Mouse (Mus musculus) telencephalon, adult 2 months (tissue): ENCODE measurements at regions not wholly inside any gene's neighbourhood (a gene's known extent, or its start where the extent isn't known, plus 50 kb on each side); places are given as distances from the start of the nearest gene placed in this dataset.

Experiments used
- DNase-seq: peaks from one replicate; pipeline ENCODE4 v3.0.0-alpha.2; 2011; ENCODE audit warnings: low read depth, low spot score

DNA sequence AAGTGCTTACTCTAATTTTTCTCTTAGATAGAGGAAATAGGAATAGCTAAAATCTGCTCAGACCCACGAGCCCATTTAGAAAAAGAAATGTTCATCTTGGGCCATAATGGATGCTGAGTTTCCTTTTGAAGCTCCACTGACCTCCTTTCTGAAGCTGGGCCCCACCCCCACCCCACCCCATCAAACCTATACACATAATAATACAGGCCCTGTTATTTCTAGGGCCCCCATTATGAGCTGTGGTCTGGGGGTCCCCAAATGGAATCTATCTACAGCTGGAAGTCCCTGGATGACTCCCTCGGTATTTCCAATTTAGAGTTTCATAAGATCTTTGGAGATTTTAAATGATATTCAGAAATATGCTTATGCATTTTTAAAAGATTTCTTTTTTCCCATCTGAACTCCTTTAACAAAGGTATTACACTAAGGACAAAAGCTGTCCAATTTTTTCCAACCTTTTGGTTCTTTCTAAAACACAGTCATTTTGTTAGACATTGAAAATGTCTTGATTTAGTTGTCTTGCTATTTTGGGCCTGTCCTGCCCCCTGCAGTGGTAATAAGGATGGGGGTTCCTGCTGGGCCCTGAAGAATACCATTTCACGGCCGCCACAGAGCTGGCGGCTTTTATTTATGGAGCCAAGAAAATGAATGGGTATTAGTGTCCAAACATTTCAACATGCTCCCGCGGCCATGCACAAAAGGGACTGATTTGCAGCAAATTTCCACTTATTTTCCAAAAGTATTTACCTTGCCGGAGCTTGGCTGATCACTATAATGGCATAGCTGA, 363.1 kb downstream of the Nr2f2 start:
- no peak for DNase-seq

DNA sequence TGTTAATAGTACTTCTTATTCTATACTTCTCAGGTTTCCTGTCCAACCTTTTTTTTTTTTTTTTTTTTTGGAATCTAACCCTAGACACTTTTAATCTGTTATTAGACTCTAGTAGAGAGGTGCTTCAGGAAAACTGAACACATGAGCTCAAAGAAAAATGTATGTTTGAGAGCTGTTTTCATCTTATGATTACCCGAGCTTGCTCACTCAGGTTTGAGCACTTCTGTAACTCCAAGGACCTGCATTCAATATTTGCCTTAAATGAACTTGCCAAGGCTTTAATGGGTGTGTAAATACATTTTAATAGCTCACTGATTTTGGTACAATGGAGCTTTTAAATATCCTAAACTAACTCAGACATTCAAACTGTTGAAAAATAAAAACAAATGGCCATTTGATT, 367.8 kb downstream of the Nr2f2 start:
- DNase-seq: no peak

DNA sequence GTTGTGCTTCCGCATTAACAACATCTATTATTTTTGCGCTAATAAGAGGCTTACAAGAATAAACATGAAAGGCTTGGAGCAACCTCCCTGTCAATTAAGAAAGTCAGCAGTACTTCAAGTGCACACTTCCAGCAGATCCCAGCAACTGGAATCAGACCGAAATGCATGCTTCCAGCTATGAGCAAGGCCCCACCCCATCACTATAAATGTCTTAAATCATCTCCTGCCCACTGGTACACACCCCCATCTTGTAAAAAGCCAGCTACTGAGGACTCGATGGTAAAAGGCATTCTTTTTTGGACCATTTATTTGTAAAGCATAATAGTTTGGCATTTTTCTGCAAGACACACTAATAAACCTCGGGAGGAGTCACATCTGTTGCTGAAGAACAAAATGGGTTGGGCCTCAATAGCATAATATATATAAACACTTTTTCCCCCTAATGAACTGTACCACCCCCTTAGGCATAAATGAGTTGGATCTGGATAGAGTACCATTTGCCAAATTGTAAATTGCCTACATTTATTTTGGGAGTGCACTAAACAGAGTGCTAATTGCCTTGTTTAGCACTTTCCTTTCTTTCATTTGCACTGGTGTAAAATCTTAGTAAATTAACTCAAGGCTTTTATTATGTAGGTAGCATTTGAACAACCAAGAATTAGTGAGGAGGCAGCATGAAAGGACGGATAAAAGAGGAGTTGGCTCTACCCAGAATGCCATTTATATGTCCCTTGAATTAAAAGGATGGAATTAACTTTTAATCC, 371.8 kb downstream of the Nr2f2 start:
- DNase-seq: no peak

DNA sequence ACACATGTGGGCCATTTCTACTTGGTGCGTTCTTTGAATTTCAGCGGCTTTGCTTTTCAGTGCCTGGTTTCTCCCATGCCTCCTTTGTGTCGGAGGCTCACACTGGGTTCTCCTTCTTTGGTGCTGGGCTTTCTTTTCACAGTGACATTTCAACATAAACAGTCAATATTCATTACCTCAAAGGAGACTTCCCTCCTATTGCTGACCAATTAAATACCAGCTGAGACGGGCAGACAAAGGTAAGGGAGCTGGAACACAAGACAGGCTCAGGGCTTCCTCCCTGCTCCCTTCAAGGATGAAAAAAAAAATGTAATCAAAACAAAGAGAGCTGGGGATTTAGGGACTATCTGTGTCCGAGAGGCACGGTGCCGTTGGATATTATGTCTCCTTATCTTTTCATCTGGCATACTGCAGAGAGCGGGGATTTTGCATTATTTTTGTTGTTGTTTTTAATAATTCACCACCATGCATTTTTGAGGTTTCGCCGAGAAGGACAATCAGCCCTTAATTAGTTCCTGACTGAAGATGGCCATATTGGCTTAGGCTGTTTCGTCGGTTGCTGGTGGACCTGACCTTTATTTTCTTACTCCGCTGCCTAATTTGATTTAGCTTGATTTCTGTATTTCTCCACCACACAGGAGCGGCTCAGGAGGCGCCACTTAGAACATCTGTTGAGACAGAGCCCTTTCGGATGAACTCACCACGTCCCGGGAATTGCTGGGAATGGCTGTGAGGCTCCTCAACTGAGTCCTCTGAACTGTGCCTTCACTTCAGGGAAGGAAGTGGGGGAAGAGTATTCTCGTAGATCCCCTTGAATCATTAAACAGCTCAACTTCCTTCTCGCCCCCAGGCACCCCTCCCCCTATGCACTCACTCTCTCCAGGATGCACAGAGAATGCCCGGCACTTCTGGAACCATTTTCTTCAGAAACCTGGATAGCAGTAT, 373.9 kb downstream of the Nr2f2 start:
- no peak for DNase-seq

DNA sequence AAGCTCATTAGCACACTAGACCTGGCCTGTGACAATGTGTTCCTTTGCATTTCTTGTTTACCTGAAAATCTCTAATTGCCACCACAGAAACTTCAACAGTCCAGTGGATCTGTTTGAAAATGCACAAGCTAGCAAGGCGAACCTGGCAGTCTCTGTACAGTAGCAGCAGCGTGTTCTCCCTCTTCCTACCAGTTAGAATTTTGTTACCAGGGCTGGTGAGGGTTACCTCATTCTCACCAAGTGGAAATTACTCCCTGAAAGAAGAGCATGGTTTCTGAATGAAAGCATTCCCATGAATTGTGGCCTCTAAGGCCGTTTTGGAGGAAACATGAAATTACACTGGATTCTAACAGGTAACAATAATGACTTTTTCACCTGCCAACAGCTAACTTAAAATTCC, 374.6 kb downstream of the Nr2f2 start:
- DNase-seq: no peak

DNA sequence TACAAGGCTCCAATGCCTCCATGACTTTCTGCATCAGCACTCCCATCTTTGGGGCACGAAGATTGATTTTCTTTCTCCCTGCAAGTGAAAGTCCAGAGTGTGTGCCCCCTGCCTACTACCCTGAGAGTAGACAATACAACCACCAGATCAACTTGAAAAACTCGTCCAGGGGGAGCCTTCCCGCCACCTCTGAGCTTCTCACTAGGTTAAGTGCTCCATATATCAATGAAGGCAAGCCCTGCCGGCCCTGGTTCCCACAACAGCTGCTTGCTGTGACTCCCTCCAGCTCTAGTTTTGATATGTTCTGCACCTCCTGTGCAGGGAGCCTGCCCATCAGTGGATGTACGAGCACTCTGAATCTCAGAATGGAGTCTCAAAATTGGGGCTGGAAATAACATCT, 377.8 kb downstream of the Nr2f2 start:
- DNase-seq: no peak

DNA sequence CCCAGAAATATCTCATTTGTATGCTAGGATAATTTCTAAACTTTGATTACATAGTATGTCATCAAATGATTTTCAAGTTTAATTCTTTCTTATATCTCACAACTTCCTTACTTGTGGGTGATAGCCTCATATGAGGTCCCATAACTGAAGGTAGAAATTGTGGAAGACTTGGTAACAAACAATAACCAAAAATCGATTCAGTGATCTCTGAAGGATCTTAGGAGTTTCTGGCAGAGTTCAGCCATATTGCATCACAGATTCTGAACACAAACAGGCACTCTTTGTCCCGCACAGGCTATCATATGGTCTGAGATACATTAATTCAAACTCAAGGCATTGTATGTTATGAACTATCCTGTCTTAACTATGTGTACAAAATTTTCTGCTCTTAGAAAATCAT, 385.2 kb downstream of the Nr2f2 start:
- no peak for DNase-seq

DNA sequence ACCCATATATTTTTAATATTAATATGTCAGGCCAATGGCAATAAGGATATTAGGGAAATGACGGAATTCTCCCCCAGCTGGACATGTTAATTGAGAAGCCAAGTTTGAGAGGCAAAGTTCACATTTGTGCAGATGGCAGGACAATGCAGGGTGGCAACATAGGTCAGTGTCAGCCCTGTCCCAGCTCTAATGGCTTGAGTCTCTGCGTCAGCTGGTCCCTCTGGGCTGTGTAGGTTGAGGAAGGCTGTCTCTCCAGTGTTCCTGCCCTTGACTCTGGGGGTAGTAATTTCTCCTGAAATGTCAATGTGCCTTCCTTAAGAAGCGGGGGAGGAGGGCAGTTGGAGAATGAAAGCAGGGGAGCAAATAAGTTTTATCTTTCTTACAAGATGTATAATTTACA, 390.2 kb downstream of the Nr2f2 start:
- DNase-seq: no peak

DNA sequence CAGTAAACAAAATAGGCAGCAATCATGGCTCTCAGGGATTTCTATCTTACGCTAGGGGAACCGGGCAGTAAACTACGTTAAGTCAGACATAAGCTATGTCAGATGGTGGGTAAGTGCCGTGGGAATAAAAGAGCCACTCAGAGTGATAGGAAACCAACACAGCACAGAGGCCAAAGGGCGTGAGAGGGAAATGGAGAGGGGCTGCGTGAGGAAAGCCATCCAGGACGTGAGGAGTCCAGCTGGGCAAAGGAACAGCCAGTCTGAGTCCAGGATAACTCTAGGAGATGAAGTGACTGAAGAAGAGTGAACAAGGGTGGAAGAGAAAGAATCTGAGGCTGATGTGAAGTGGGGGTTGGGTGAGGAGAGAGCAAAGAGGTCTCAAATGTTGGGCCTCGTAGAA, 402.5 kb downstream of the Nr2f2 start:
- no peak for DNase-seq

DNA sequence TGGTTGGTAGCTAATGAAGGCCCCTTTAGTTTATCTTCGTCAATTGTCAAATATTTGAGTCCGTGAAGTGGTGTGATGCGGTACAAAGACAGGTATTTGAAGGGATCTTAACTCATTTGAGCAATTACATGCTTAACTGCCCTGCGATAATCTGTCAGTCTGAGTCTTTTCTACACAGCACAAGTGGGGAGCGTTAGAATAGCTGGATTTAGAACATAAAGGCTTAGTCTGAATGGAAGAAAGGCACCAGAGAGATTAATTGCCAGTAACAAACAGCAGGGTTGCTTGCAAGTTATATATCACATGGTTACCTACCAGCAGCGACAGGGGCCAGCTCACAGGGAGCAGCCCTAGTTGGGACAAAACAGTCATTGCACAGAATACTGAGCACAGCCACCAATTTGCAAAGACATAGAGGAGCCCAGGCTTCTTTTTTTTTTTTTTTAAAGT, 416.3 kb downstream of the Nr2f2 start:
- no peak for DNase-seq

DNA sequence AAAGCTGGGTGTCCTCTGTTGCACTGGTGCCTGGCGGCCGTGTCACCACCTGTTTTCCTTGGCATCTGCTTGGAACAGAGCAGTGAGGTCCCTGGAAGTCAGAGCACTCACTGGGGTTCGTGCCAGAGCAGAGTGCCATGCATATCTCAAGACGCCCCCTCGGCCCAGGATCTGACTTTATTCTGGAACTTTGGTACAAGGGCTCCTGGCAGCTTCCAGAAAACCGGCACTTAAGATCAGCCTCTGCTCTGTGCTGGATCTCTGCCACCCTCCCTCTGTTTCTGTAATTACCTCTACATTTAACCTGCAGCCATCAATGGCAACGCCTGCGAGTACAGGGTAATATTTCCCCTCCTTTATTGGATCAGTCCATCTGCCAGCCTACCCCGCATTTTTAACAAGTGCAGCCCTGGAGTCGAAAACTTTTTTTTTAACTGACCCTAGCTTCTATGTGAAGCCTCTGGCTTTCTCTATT, 416.9 kb downstream of the Nr2f2 start:
- DNase-seq: no peak

DNA sequence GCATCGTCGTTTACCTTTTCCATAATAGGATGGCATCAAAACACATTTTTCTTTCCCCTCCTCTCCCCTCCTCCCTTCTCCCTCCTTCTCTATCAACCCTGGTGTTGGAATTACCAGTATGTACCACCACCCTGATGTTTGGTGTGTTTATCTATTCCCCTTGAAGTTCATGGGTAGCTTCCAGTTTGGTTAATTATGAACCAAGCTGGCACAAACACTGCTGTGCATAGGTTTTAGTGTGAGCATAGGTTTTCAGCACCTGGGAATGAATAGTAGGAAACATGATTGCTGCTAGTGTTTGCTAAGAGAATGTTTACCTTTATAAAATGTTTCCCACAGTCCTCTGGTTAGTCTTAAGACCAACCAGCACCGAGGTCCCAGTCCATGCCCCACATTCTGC, 420.1 kb downstream of the Nr2f2 start:
- DNase-seq: no peak

DNA sequence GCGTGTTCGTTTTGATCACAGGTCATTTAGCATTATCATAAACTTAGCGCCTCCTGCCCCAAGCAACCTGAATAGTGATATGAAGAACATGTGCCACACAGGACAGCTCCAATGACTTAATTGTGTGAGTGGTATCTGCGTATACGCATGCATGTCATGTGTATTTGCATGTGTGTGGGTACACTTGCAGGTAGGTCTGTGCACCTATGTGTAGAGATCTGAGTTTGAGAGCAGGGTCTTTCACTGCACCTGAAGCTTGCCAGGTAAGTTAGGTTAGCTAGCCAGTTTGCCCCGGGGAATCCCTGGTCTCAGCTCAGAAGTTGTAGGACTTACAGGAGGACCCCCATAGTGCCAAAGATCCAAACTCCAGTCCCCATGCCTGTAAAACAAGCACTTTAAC, 424.7 kb downstream of the Nr2f2 start:
- no peak for DNase-seq

DNA sequence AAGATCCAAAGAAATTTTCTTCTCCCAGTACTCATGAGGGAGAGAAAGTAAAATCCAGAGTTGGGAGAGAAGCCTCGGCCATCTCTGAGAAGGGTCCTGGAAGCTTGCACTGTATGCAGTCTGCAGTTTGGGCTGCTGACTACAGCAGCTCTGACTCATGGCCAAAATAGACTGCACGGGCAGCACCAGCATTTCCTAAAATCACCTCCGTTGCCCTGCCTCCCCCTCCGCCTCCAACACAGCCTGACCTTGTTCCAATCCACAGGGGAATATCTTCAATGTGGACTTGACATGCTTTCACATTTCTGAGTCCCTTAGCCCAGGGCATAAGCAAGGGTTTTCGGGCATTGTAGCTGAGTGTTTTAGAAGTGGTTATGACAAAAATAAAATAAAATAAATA, 441.3 kb downstream of the Nr2f2 start:
- no peak for DNase-seq

DNA sequence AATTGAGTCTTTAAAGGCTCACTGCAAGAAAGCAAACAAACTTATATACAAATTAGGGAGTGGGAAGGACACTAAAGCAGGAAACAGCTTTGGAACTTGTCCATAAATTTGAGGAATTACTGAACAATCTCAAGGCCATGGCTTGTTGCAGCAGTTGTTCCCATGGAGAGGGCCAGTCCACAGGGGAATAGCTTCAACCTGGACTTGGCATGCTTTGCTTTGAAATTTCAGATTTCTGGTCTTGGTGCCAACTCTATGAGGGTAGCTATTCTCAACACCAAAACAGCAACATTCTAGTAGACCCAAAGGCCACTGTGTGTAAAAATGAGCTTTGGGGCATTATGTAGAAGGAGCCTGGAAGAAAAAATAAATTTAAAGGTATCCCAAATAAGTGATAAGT, 442.0 kb downstream of the Nr2f2 start:
- no peak for DNase-seq

DNA sequence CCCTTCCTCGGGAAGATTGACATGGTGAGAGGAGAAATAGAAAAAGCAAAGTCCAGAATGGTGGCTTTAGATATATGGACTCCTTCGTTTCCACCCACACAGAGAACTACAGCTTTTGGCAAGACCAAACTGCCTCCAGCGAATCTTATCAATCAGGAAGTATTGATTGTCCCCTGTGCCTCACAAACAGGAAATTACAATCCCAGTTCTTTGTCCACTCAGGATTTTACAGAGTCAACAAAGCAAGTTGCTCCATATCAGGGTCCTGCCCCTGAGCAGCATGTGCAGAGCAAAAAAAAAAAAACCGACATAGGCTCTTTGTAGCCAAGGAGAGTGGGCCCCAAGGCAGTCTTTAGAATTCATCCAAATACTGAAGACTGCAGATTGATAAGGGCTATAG, 454.8 kb downstream of the Nr2f2 start:
- no peak for DNase-seq

DNA sequence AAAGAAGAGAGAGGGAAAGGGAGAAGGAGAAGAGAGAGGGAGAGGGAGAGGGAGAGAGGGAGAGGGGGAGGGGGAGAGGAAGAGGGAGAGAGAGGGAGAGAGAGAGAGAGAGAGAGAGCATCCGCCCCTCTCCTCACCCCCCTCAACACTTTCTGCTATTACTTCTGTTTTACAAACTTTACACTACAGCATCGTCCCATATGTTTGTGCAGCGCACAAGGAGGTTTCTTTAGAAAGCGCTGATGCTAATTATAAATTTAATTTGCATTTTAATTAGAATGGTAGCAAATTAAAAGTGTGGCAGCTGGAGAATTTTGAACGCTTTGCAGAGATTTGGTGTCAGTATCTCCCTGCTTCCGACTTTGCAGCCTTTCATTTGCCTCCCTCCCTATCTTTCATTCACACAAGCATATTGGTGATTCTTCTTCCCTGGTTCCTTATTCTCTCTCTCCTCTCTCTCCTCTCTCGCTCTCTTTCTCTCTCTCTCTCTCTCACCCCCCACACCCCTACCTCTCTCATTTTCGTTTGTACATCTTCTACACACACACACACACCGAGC, 476.0 kb downstream of the Nr2f2 start:
- peak; percentile 21 for DNase-seq

DNA sequence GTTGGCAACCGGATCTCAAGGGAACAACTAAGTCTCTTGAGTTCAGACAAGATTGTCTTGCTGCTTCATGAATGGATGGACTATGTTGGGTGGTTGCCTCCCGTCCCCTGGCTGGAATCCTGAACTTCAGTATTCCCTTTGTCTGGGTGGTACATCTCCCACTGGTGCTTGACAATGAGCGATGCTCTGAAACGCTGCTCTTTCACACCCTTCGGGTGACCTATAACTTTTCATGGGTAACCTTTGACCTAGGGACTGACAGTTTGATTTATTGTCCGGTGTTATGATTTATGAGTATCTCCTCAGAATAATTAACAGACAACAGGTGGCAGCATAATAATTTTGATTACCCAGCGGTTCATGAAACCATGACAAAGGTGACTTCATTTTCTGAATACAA, 478.3 kb downstream of the Nr2f2 start:
- DNase-seq: no peak

DNA sequence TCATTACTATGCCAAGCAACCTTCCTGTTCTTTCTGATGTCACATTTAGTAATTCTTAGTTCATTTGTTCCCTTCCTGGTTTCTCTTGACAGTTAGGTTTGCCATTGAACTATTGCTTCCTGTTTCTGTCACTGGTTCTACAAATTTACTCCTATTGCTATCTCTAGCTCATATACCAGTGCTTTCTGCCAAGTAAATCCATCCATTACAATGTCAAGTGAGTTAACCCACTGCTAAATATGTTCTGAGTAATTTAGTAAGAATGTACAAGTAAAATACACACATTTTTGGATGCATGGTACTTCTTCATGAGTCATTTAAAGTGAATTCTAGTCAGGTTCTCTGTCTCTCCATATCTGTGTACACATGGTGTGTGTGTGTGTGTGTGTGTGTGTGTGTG, 489.5 kb downstream of the Nr2f2 start:
- no peak for DNase-seq

DNA sequence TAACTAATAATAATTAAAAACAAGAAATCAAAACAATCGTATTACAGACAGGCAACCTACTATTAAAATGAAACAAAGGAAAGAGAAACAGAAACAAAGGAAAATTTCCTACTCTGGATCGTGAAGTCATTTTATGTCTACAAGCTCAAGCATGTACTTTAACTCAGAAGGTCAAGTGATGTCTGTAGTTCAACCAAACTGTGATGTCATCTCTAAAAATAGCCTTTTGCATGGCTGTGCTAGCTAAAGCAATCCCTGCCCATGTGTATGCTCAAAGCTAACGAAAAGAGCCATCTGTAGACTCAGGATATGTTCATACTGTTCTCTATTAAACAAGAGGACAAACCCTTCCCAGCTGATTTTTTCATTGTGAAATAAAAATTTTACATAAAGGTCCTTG, 500.7 kb downstream of the Nr2f2 start:
- no peak for DNase-seq

DNA sequence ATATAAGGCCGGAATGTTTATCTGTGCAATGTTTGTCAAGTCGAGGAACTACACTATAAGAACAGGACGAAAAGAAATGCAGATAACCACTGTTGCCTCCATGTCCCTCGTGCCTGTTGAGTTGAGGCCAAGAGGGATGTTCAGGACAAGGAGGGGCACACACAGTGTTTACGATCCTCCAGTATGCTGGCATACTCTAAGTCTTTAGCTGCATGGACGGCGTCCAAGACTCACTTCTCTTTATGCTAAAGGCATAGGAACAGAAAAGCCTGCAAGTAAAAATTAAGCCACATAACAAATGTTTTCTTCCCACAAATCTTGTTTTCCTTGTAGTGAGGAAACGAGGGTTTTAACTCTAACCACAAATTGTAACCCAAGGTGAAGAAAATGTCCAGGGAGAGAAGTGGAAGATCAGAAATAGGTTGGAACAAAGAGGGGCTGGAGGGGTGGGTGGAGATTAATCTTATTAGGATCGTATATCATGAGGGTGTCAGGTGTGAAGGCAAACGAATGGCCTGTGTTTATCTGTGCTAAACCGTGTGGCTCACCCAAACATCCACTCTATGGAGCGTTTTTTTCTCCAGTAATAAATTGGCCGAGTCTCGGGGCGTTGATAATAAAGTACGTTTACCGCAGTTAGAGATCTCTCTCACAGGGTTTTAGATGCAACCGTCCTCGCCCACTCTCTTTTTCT, 521.8 kb downstream of the Nr2f2 start:
- DNase-seq: peak; percentile 15
